Mouse (Mus musculus) hindbrain, embryonic 11.5 days (tissue): ENCODE results near the gene Lmo2. TPM values are rescaled to one million over a fixed set of nuclear protein-coding genes. Genes with fewer than 3 reads are reported as not detected.

ENCODE experiments used
- ATAC-seq: fragments of 200-750 bp; cut with Nextera tagmentation; 2 replicates; pipeline ENCODE4 v1.8.0; 2017; ENCODE audit warnings: mild to moderate bottlenecking, moderate TSS enrichment, moderate library complexity; ENCODE audit not compliant: low FRiP score
- DNase-seq: peaks from one replicate; pipeline ENCODE4 v3.0.0-alpha.2; 2015; ENCODE audit warnings: low spot score
- H3K27ac ChIP-seq: fragments of 300-500 bp; sonication (generic); 2 replicates; pipeline ENCODE4 v1.5.1; 2014; ENCODE audit warnings: mild to moderate bottlenecking, low read depth, low read length
- H3K27me3 ChIP-seq: fragments of 300-500 bp; sonication (generic); 2 replicates; pipeline ENCODE4 v1.6.1; 2014; ENCODE audit warnings: mild to moderate bottlenecking, low read length, moderate library complexity, mixed read lengths; ENCODE audit not compliant: control insufficient read depth, insufficient read depth
- H3K36me3 ChIP-seq: fragments of 300-500 bp; sonication (generic); 2 replicates; pipeline ENCODE4 v1.6.1; 2014; ENCODE audit warnings: mild to moderate bottlenecking, low read length, moderate library complexity, mixed read lengths; ENCODE audit not compliant: control insufficient read depth, insufficient read depth
- H3K4me1 ChIP-seq: fragments of 300-500 bp; sonication (generic); replicated peaks from 2 replicates; pipeline ENCODE4 v1.6.1; 2014; ENCODE audit warnings: low read length, mixed read lengths; ENCODE audit not compliant: control insufficient read depth, insufficient read depth
- H3K4me2 ChIP-seq: fragments of 300-500 bp; sonication (generic); replicated peaks from 2 replicates; pipeline ENCODE4 v1.6.1; 2014; ENCODE audit warnings: mild to moderate bottlenecking, low read depth, low read length
- H3K4me3 ChIP-seq: fragments of 300-500 bp; sonication (generic); 2 replicates; pipeline ENCODE4 v1.5.1; 2014; ENCODE audit warnings: low read depth, low read length
- H3K9ac ChIP-seq: fragments of 300-500 bp; sonication (generic); 2 replicates; pipeline ENCODE4 v1.6.1; 2014; ENCODE audit warnings: low read depth, low read length
- H3K9me3 ChIP-seq: fragments of 300-500 bp; sonication (generic); 2 replicates; pipeline ENCODE4 v1.6.1; 2016; ENCODE audit warnings: low read length; ENCODE audit not compliant: control insufficient read depth
- WGBS: fragments of 180-500 bp; shearing (Covaris S2); extraction: QIAGEN DNeasy Blood & Tissue Kit; methylation state at CpG from one replicate; pipeline ENCODE4 v1.1.7; 2014; 5-methylcytosine and 5-hydroxymethylcytosine counted together
- polyA plus RNA-seq: library from polyadenylated mRNA; unstranded; fragments of >200 nt; fragmentation: Nextera tagmentation; extraction: Ambion mirVana; gene quantifications from 2 replicates; pipeline ENCODE4 v1.2.1, GENCODE M21; 2014

Lmo2 gene
- polyA plus RNA-seq, 1 experiment from 2014 or later: 21.3 TPM

GRCm38 (mm10) chr2:103935691-103936435, 21.9 kb upstream of the Lmo2 start:
- Histone ChIP-seq H3K27ac (no peak overlapping the region), H3K9me3 (no peaks in the 10 kb centered on the region), H3K36me3 (no peaks in the 10 kb centered on the region), H3K4me1 (no peaks in the 10 kb centered on the region), H3K4me3 (no peak overlapping the region), H3K27me3 (no peaks in the 10 kb centered on the region), H3K9ac (no peak overlapping the region), H3K4me2 (no peak overlapping the region)
- no peak for DNase-seq
- no peak for ATAC-seq
- WGBS: 68% methylated on average over 10 of the region's 10 CpGs

- 77% methylated on average over 2 of the region's 2 CpGs for WGBS
- DNase-seq (no peak), ATAC-seq (no peak)
- no peak overlapping the region for H3K27ac ChIP-seq
- no peaks in the 10 kb centered on the region for H3K27me3 ChIP-seq
- no peaks in the 10 kb centered on the region for H3K9me3 ChIP-seq
- no peaks in the 10 kb centered on the region for H3K4me1 ChIP-seq
- no peaks in the 10 kb centered on the region for H3K36me3 ChIP-seq
- no peak overlapping the region for H3K9ac ChIP-seq
- H3K4me3 ChIP-seq: no peak overlapping the region
- no peak overlapping the region for H3K4me2 ChIP-seq
Measured at GRCm38 (mm10) chr2:103936666-103937065, 21.1 kb upstream of the Lmo2 start.

- ATAC-seq (no peak), DNase-seq (no peak)
- Histone ChIP-seq H3K9ac (no peak overlapping the region), H3K36me3 (no peaks in the 10 kb centered on the region), H3K9me3 (no peaks in the 10 kb centered on the region), H3K4me2 (no peak overlapping the region), H3K27me3 (no peaks in the 10 kb centered on the region), H3K27ac (no peak overlapping the region), H3K4me3 (no peak overlapping the region), H3K4me1 (no peaks in the 10 kb centered on the region)
- WGBS: 89% methylated on average over 2 of the region's 2 CpGs
Measured at GRCm38 (mm10) chr2:103937670-103938069, 20.1 kb upstream of the Lmo2 start.

- Histone ChIP-seq H3K9ac (no peak overlapping the region), H3K4me1 (no peaks in the 10 kb centered on the region), H3K9me3 (no peaks in the 10 kb centered on the region), H3K4me2 (no peak overlapping the region), H3K27ac (no peak overlapping the region), H3K36me3 (no peaks in the 10 kb centered on the region), H3K4me3 (no peak overlapping the region), H3K27me3 (no peaks in the 10 kb centered on the region)
- DNase-seq (no peak), ATAC-seq (no peak)
- 79% methylated on average over 1 of the region's 1 CpGs for WGBS
Measured at GRCm38 (mm10) chr2:103938573-103938972, 19.2 kb upstream of the Lmo2 start.

GRCm38 (mm10) chr2:103939003-103939402, 18.8 kb upstream of the Lmo2 start:
- Histone ChIP-seq H3K9ac (no peak overlapping the region), H3K4me2 (no peak overlapping the region), H3K27me3 (no peaks in the 10 kb centered on the region), H3K36me3 (no peaks in the 10 kb centered on the region), H3K27ac (no peak overlapping the region), H3K9me3 (no peaks in the 10 kb centered on the region), H3K4me1 (no peaks in the 10 kb centered on the region), H3K4me3 (no peak overlapping the region)
- DNase-seq: no peak
- no peak for ATAC-seq

- Histone ChIP-seq H3K4me3 (no peak overlapping the region), H3K9ac (no peak overlapping the region), H3K4me1 (no peaks in the 10 kb centered on the region), H3K9me3 (no peaks in the 10 kb centered on the region), H3K4me2 (no peak overlapping the region), H3K36me3 (no peaks in the 10 kb centered on the region), H3K27me3 (no peaks in the 10 kb centered on the region), H3K27ac (no peak overlapping the region)
- ATAC-seq (no peak), DNase-seq (no peak)
- 62% methylated on average over 3 of the region's 3 CpGs for WGBS
Measured at GRCm38 (mm10) chr2:103941085-103941484, 16.7 kb upstream of the Lmo2 start.

GRCm38 (mm10) chr2:103944859-103945258, 12.9 kb upstream of the Lmo2 start:
- Histone ChIP-seq H3K27me3 (no peaks in the 10 kb centered on the region), H3K9me3 (no peaks in the 10 kb centered on the region), H3K4me3 (no peak overlapping the region), H3K36me3 (no peaks in the 10 kb centered on the region), H3K9ac (no peak overlapping the region), H3K4me2 (no peak overlapping the region), H3K27ac (no peak overlapping the region), H3K4me1 (no peaks in the 10 kb centered on the region)
- 91% methylated on average over 2 of the region's 2 CpGs for WGBS
- DNase-seq: no peak
- ATAC-seq: no peak

GRCm38 (mm10) chr2:103945571-103946092, 12.2 kb upstream of the Lmo2 start:
- Histone ChIP-seq H3K9ac (no peak overlapping the region), H3K27ac (no peak overlapping the region), H3K36me3 (no peaks in the 10 kb centered on the region), H3K4me1 (no peaks in the 10 kb centered on the region), H3K4me2 (no peak overlapping the region), H3K4me3 (no peak overlapping the region), H3K9me3 (no peaks in the 10 kb centered on the region), H3K27me3 (no peaks in the 10 kb centered on the region)
- 81% methylated on average over 5 of the region's 5 CpGs for WGBS
- DNase-seq (no peak), ATAC-seq (no peak)

- Histone ChIP-seq H3K4me3 (no peak overlapping the region), H3K27me3 (no peaks in the 10 kb centered on the region), H3K9ac (no peak overlapping the region), H3K4me2 (no peak overlapping the region), H3K4me1 (no peaks in the 10 kb centered on the region), H3K27ac (no peak overlapping the region), H3K36me3 (no peaks in the 10 kb centered on the region), H3K9me3 (no peaks in the 10 kb centered on the region)
- ATAC-seq (no peak), DNase-seq (no peak)
- WGBS: 84% methylated on average over 8 of the region's 8 CpGs
Measured at GRCm38 (mm10) chr2:103946892-103947291, 10.9 kb upstream of the Lmo2 start.
